Mouse (Mus musculus) bone marrow macrophage, adult 2 months (primary cell): ENCODE measurements at regions not wholly inside any gene's neighbourhood (a gene's known extent, or its start where the extent isn't known, plus 50 kb on each side); places are given as distances from the start of the nearest gene placed in this dataset.

Source experiments
- H3K27ac ChIP-seq: 2 replicates; pipeline ENCODE4 v1.5.1; 2012; ENCODE audit warnings: low read depth, low read length; ENCODE audit not compliant: insufficient read depth
- H3K4me1 ChIP-seq: 2 replicates; pipeline ENCODE4 v1.6.1; 2012; ENCODE audit warnings: low read length; ENCODE audit not compliant: control insufficient read depth, insufficient read depth
- H3K4me3 ChIP-seq: 2 replicates; pipeline ENCODE4 v1.5.1; 2012; ENCODE audit warnings: mild to moderate bottlenecking, low read length, moderate library complexity; ENCODE audit not compliant: insufficient read depth
- CTCF ChIP-seq: IDR thresholded peaks from 2 replicates; pipeline ENCODE4 v1.5.1; 2012; ENCODE audit warnings: low read depth, mild to moderate bottlenecking, low read length, moderate library complexity
- POLR2A ChIP-seq: IDR thresholded peaks from 2 replicates; pipeline ENCODE4 v1.6.1; 2012; ENCODE audit warnings: mild to moderate bottlenecking, low read depth, low read length, borderline replicate concordance

DNA sequence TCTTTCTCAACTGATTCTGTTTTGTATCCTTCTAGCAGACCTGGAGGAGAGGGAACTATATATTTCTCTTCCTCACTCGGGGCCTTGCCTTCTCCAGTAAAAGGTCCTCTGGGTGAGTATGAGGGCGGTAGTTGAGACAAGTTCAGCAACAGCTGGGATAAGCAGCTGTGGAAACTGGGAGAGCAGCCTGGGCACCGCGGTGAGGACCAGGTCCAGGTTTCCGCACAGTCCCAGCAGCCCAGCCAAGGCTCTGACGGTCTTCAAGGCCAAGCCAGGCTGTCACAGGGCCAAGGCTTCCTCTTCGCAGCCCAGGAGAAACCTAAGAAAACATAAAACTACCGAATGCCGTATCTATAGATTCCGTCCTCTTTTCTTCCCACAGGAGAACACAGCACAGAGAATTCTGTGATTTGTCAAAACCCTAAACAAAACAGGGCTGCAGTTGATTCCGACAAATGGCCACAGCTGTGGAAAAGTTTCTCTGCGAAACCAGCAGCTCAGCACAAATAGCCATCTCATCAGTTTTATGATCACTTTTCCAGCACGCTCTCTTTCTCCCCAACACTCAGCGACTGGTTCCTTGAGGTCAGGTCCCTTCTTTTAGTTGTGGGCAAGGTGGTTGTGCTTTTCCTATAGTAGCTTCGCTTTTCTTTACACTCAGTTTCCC, 55.5 kb upstream of the Marcks start:
- Histone ChIP-seq H3K4me1 (peaks cover 46% of the 10 kb centered on the region), H3K4me3 (no peak overlapping the region), H3K27ac (peak overlapping the region; percentile 85)
- TF ChIP-seq POLR2A (no peak), CTCF (no peak)

- H3K4me1 ChIP-seq: peaks cover 46% of the 10 kb centered on the region
- TF ChIP-seq CTCF: no peak
- TF ChIP-seq POLR2A: no peak
- H3K4me3 ChIP-seq: no peak overlapping the region
- no peak overlapping the region for H3K27ac ChIP-seq
Observed at GRCm38 (mm10) chr10:37192661-37193060, 53.9 kb upstream of the Marcks start.

- Histone ChIP-seq H3K4me1 (peaks cover 38% of the 10 kb centered on the region), H3K27ac (peak overlapping the region; percentile 66), H3K4me3 (0 out of 2 replicates have a peak overlapping the region, but pooled peaks have one; percentile 5)
- TF ChIP-seq CTCF (no peak), POLR2A (no peak)
Observed at GRCm38 (mm10) chr10:37190092-37190491, 51.4 kb upstream of the Marcks start.
